Mouse (Mus musculus): ENCODE measurements around the gene Sh3bp5. TPM values are rescaled to one million over a fixed set of nuclear protein-coding genes. Genes with fewer than 3 reads are reported as not detected.

Sh3bp5 gene
- polyA plus RNA-seq, 1 experiment from 2014 or later, result 33.9 TPM

GRCm38 (mm10) chr14:31407911-31408604, 27.8 kb downstream of the Sh3bp5 start:
- ATAC-seq, result no peak
- WGBS, result 82% methylated on average over 6 of the region's 6 CpGs
- peaks cover 27% of the 10 kb centered on the region for H3K36me3 ChIP-seq (ENCODE audit: control insufficient read depth, insufficient read depth, low read length)

DNA sequence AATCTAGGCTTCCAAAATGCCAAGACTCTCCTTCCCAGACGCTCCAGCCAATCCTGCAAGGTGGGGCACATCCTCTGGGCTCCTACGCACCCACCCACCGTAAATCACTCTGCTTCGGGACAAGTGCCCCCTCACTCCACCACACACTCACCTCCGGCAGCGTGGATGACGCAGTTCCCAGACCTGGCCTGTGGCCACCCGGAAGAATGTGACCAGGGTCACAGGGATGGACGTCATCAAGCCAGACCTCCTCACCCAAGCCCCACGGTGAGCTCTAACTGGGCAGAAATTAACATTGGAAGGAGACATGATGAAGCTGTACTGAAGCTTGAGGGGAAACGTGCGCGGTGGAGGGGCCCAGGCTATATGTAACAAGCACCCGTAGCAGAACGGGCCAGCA, 28.7 kb downstream of the Sh3bp5 start:
- no peaks in the 10 kb centered on the region for H3K9me3 ChIP-seq (replicated peaks; ENCODE audit: control insufficient read depth, low read length)

More at GRCm38 (mm10) chr14:31407911-31408604, 27.8 kb downstream of the Sh3bp5 start:
- Histone ChIP-seq H3K27me3 (replicated peaks; ENCODE audit: control insufficient read depth, insufficient read depth, low read length) (no peaks in the 10 kb centered on the region), H3K9ac (ENCODE audit: low read length) (no peak overlapping the region), H3K4me3 (ENCODE audit: low read depth, low read length) (no peak overlapping the region), H3K27ac (ENCODE audit: low read depth, low read length) (no peak overlapping the region), H3K9me3 (replicated peaks; ENCODE audit: control insufficient read depth, low read length) (no peaks in the 10 kb centered on the region), H3K4me2 (ENCODE audit: low read length) (no peak overlapping the region), H3K4me1 (ENCODE audit: control insufficient read depth, insufficient read depth, low read length) (no peaks in the 10 kb centered on the region)
- DNase-seq (ENCODE audit: low spot score), result no peak

GRCm38 (mm10) chr14:31406154-31406810, 29.6 kb downstream of the Sh3bp5 start:
- ATAC-seq (no peak), DNase-seq (ENCODE audit: low spot score) (no peak)
- H3K9ac ChIP-seq (ENCODE audit: low read length), result no peak overlapping the region
- H3K9me3 ChIP-seq (replicated peaks; ENCODE audit: control insufficient read depth, low read length), result no peaks in the 10 kb centered on the region
- no peak overlapping the region for H3K4me2 ChIP-seq (ENCODE audit: low read length)
- 88% methylated on average over 12 of the region's 12 CpGs for WGBS
- no peak overlapping the region for H3K27ac ChIP-seq (ENCODE audit: low read depth, low read length)
- H3K4me3 ChIP-seq (ENCODE audit: low read depth, low read length), result no peak overlapping the region
- H3K36me3 ChIP-seq (ENCODE audit: control insufficient read depth, insufficient read depth, low read length), result peaks cover 24% of the 10 kb centered on the region
- H3K4me1 ChIP-seq (ENCODE audit: control insufficient read depth, insufficient read depth, low read length), result no peaks in the 10 kb centered on the region
- no peaks in the 10 kb centered on the region for H3K27me3 ChIP-seq (replicated peaks; ENCODE audit: control insufficient read depth, insufficient read depth, low read length)

More for the DNA sequence above, 28.7 kb downstream of the Sh3bp5 start:
- ATAC-seq, result no peak
- no peaks in the 10 kb centered on the region for H3K4me1 ChIP-seq (ENCODE audit: control insufficient read depth, insufficient read depth, low read length)
- H3K9ac ChIP-seq (ENCODE audit: low read length), result no peak overlapping the region
- DNase-seq (ENCODE audit: low spot score), result no peak
- no peaks in the 10 kb centered on the region for H3K27me3 ChIP-seq (replicated peaks; ENCODE audit: control insufficient read depth, insufficient read depth, low read length)
- no peak overlapping the region for H3K4me3 ChIP-seq (ENCODE audit: low read depth, low read length)
- no peak overlapping the region for H3K27ac ChIP-seq (ENCODE audit: low read depth, low read length)
- WGBS, result 94% methylated on average over 15 of the region's 15 CpGs
- peaks cover 24% of the 10 kb centered on the region for H3K36me3 ChIP-seq (ENCODE audit: control insufficient read depth, insufficient read depth, low read length)
- no peak overlapping the region for H3K4me2 ChIP-seq (ENCODE audit: low read length)

GRCm38 (mm10) chr14:31405652-31406051, 30.2 kb downstream of the Sh3bp5 start:
- 88% methylated on average over 6 of the region's 6 CpGs for WGBS
- ATAC-seq, result no peak
- H3K4me2 ChIP-seq (ENCODE audit: low read length), result no peak overlapping the region
- no peaks in the 10 kb centered on the region for H3K9me3 ChIP-seq (replicated peaks; ENCODE audit: control insufficient read depth, low read length)
- peaks cover 21% of the 10 kb centered on the region for H3K36me3 ChIP-seq (ENCODE audit: control insufficient read depth, insufficient read depth, low read length)
- H3K4me3 ChIP-seq (ENCODE audit: low read depth, low read length), result no peak overlapping the region
- DNase-seq (ENCODE audit: low spot score), result no peak
- H3K27me3 ChIP-seq (replicated peaks; ENCODE audit: control insufficient read depth, insufficient read depth, low read length), result no peaks in the 10 kb centered on the region
- H3K9ac ChIP-seq (ENCODE audit: low read length), result no peak overlapping the region
- no peaks in the 10 kb centered on the region for H3K4me1 ChIP-seq (ENCODE audit: control insufficient read depth, insufficient read depth, low read length)
- H3K27ac ChIP-seq (ENCODE audit: low read depth, low read length), result no peak overlapping the region

GRCm38 (mm10) chr14:31404663-31405062, 31.2 kb downstream of the Sh3bp5 start:
- no peak overlapping the region for H3K9ac ChIP-seq (ENCODE audit: low read length)
- DNase-seq (ENCODE audit: low spot score) (no peak), ATAC-seq (no peak)
- H3K4me3 ChIP-seq (ENCODE audit: low read depth, low read length), result no peak overlapping the region
- 95% methylated on average over 4 of the region's 4 CpGs for WGBS
- peaks cover 19% of the 10 kb centered on the region; the same call in 1 of the 2 replicates for H3K36me3 ChIP-seq (ENCODE audit: control insufficient read depth, insufficient read depth, low read length)
- H3K9me3 ChIP-seq (replicated peaks; ENCODE audit: control insufficient read depth, low read length), result no peaks in the 10 kb centered on the region
- H3K4me1 ChIP-seq (ENCODE audit: control insufficient read depth, insufficient read depth, low read length), result no peaks in the 10 kb centered on the region
- H3K27me3 ChIP-seq (replicated peaks; ENCODE audit: control insufficient read depth, insufficient read depth, low read length), result no peaks in the 10 kb centered on the region
- no peak overlapping the region for H3K4me2 ChIP-seq (ENCODE audit: low read length)
- no peak overlapping the region for H3K27ac ChIP-seq (ENCODE audit: low read depth, low read length)

- peaks cover 19% of the 10 kb centered on the region; the same call in 1 of the 2 replicates for H3K36me3 ChIP-seq (ENCODE audit: control insufficient read depth, insufficient read depth, low read length)
- no peak overlapping the region for H3K4me2 ChIP-seq (ENCODE audit: low read length)
- WGBS, result 90% methylated on average over 8 of the region's 8 CpGs
- H3K4me1 ChIP-seq (ENCODE audit: control insufficient read depth, insufficient read depth, low read length), result no peaks in the 10 kb centered on the region
- H3K27me3 ChIP-seq (replicated peaks; ENCODE audit: control insufficient read depth, insufficient read depth, low read length), result no peaks in the 10 kb centered on the region
- H3K4me3 ChIP-seq (ENCODE audit: low read depth, low read length), result no peak overlapping the region
- H3K9ac ChIP-seq (ENCODE audit: low read length), result no peak overlapping the region
- H3K9me3 ChIP-seq (replicated peaks; ENCODE audit: control insufficient read depth, low read length), result no peaks in the 10 kb centered on the region
- ATAC-seq (no peak), DNase-seq (ENCODE audit: low spot score) (no peak)
- H3K27ac ChIP-seq (ENCODE audit: low read depth, low read length), result no peak overlapping the region
Observed at GRCm38 (mm10) chr14:31403995-31404394, 31.9 kb downstream of the Sh3bp5 start.

GRCm38 (mm10) chr14:31403556-31403955, 32.3 kb downstream of the Sh3bp5 start:
- Histone ChIP-seq H3K27me3 (replicated peaks; ENCODE audit: control insufficient read depth, insufficient read depth, low read length) (no peaks in the 10 kb centered on the region), H3K4me1 (ENCODE audit: control insufficient read depth, insufficient read depth, low read length) (no peaks in the 10 kb centered on the region), H3K9ac (ENCODE audit: low read length) (no peak overlapping the region), H3K4me3 (ENCODE audit: low read depth, low read length) (no peak overlapping the region), H3K4me2 (ENCODE audit: low read length) (no peak overlapping the region), H3K36me3 (ENCODE audit: control insufficient read depth, insufficient read depth, low read length) (peaks cover 16% of the 10 kb centered on the region; the same call in 1 of the 2 replicates), H3K9me3 (replicated peaks; ENCODE audit: control insufficient read depth, low read length) (no peaks in the 10 kb centered on the region), H3K27ac (ENCODE audit: low read depth, low read length) (no peak overlapping the region)
- WGBS, result 79% methylated on average over 9 of the region's 9 CpGs
- DNase-seq (ENCODE audit: low spot score) (no peak), ATAC-seq (no peak)

- peaks cover 18% of the 10 kb centered on the region; the same call in 1 of the 2 replicates for H3K36me3 ChIP-seq (ENCODE audit: control insufficient read depth, insufficient read depth, low read length)
- no peak overlapping the region for H3K4me2 ChIP-seq (ENCODE audit: low read length)
- H3K9ac ChIP-seq (ENCODE audit: low read length), result no peak overlapping the region
- WGBS, result 84% methylated on average over 5 of the region's 5 CpGs
- no peaks in the 10 kb centered on the region for H3K9me3 ChIP-seq (replicated peaks; ENCODE audit: control insufficient read depth, low read length)
- DNase-seq (ENCODE audit: low spot score) (no peak), ATAC-seq (no peak)
- no peak overlapping the region for H3K27ac ChIP-seq (ENCODE audit: low read depth, low read length)
- no peaks in the 10 kb centered on the region for H3K27me3 ChIP-seq (replicated peaks; ENCODE audit: control insufficient read depth, insufficient read depth, low read length)
- no peaks in the 10 kb centered on the region for H3K4me1 ChIP-seq (ENCODE audit: control insufficient read depth, insufficient read depth, low read length)
- no peak overlapping the region for H3K4me3 ChIP-seq (ENCODE audit: low read depth, low read length)
Observed at GRCm38 (mm10) chr14:31402693-31403092, 33.2 kb downstream of the Sh3bp5 start.

DNA sequence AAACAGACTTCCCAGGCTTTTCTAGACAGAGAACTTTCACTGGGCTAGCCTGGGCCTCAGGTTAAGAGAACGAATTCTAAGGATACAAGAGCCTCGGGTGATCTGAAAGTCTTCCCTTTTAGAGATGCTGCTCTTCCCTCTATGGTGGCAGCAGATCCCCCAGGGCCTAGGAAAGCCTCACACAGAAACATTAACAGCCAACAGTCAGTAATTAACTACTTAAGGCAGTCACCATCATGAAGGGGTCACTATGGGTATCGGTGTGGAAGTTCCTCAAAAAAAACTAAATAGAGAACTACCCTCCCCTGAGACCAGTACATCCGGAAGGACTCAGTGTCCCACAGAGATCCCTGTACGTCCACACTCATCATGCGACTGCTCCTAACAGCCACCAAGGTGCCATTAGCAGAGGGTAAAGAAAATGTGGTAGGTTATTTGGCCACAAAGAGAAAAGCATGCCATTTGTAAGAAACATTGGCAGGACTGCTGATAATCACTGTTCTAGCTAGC, 33.9 kb downstream of the Sh3bp5 start:
- H3K4me3 ChIP-seq (ENCODE audit: low read depth, low read length), result no peak overlapping the region
- no peaks in the 10 kb centered on the region for H3K27me3 ChIP-seq (replicated peaks; ENCODE audit: control insufficient read depth, insufficient read depth, low read length)
- no peak overlapping the region for H3K9ac ChIP-seq (ENCODE audit: low read length)
- H3K36me3 ChIP-seq (ENCODE audit: control insufficient read depth, insufficient read depth, low read length), result peaks cover 20% of the 10 kb centered on the region; the same call in 1 of the 2 replicates
- no peak overlapping the region for H3K27ac ChIP-seq (ENCODE audit: low read depth, low read length)
- 83% methylated on average over 6 of the region's 6 CpGs for WGBS
- H3K4me1 ChIP-seq (ENCODE audit: control insufficient read depth, insufficient read depth, low read length), result no peaks in the 10 kb centered on the region
- no peaks in the 10 kb centered on the region for H3K9me3 ChIP-seq (replicated peaks; ENCODE audit: control insufficient read depth, low read length)
- no peak for DNase-seq (ENCODE audit: low spot score)
- ATAC-seq, result no peak
- H3K4me2 ChIP-seq (ENCODE audit: low read length), result no peak overlapping the region
